Mouse (Mus musculus) limb, embryonic 10.5 days (tissue): ENCODE data around the gene Acaca. TPM values are rescaled to one million over a fixed set of nuclear protein-coding genes. Genes with fewer than 3 reads are reported as not detected.

Source experiments
- DNase-seq: peaks from one replicate; pipeline ENCODE4 v3.0.0-alpha.2; 2017; ENCODE audit warnings: low spot score
- H3K27ac ChIP-seq: fragments of 300-500 bp; sonication (generic); 2 replicates; pipeline ENCODE4 v1.5.1; 2016; ENCODE audit warnings: mild to moderate bottlenecking
- H3K27me3 ChIP-seq: fragments of 300-500 bp; sonication (generic); 2 replicates; pipeline ENCODE4 v1.6.1; 2016; ENCODE audit warnings: low read depth, mild to moderate bottlenecking; ENCODE audit not compliant: poor library complexity, severe bottlenecking
- H3K36me3 ChIP-seq: fragments of 300-500 bp; sonication (generic); 2 replicates; pipeline ENCODE4 v1.6.1; 2016; ENCODE audit warnings: mild to moderate bottlenecking, moderate library complexity
- H3K4me1 ChIP-seq: fragments of 300-500 bp; sonication (generic); 2 replicates; pipeline ENCODE4 v1.6.1; 2016
- H3K4me3 ChIP-seq: fragments of 300-500 bp; sonication (generic); 2 replicates; pipeline ENCODE4 v1.5.1; 2016; ENCODE audit warnings: mild to moderate bottlenecking, moderate library complexity
- H3K9me3 ChIP-seq: fragments of 300-500 bp; sonication (generic); replicated peaks from 2 replicates; pipeline ENCODE4 v1.6.1; 2016; ENCODE audit warnings: mild to moderate bottlenecking
- WGBS: fragments of 180-500 bp; shearing (Covaris S2); methylation state at CpG from one replicate; pipeline ENCODE4 v1.1.7; 2016; 5-methylcytosine and 5-hydroxymethylcytosine counted together
- polyA plus RNA-seq: library from polyadenylated mRNA; unstranded; fragments of >200 nt; fragmentation: Nextera tagmentation; extraction: Ambion mirVana; gene quantifications from 2 replicates; pipeline ENCODE4 v1.2.1, GENCODE M21; 2016

Acaca gene
- polyA plus RNA-seq, 1 experiment from 2014 or later: 22.8 TPM

GRCm38 (mm10) chr11:84167046-84167526 lies 37.6 kb downstream of the Acaca start, which contains the start of gene Gm11437:
Gene Gm11437, minus strand, starts transcription at chr11:84167476.
- 88% methylated on average over 5 of the region's 5 CpGs for WGBS
- Histone ChIP-seq H3K4me3 (no peak within 1 kb of the TSS), H3K9me3 (no peaks in the 10 kb centered on the region), H3K27me3 (no peaks in the 10 kb centered on the region), H3K27ac (no peak within 1 kb of the TSS), H3K36me3 (no peaks in the 10 kb centered on the region), H3K4me1 (no peaks in the 10 kb centered on the region)
- DNase-seq: no peak

- Histone ChIP-seq H3K36me3 (no peaks in the 10 kb centered on the region), H3K27ac (no peak overlapping the region), H3K27me3 (no peaks in the 10 kb centered on the region), H3K4me3 (no peak overlapping the region), H3K9me3 (no peaks in the 10 kb centered on the region), H3K4me1 (peaks cover 3% of the 10 kb centered on the region; the same call in 1 of the 2 replicates)
- DNase-seq: no peak
- WGBS: 42% methylated on average over 7 of the region's 7 CpGs
These were observed 39.3 kb downstream of the Acaca start for GRCm38 (mm10) chr11:84168701-84169288.

DNA sequence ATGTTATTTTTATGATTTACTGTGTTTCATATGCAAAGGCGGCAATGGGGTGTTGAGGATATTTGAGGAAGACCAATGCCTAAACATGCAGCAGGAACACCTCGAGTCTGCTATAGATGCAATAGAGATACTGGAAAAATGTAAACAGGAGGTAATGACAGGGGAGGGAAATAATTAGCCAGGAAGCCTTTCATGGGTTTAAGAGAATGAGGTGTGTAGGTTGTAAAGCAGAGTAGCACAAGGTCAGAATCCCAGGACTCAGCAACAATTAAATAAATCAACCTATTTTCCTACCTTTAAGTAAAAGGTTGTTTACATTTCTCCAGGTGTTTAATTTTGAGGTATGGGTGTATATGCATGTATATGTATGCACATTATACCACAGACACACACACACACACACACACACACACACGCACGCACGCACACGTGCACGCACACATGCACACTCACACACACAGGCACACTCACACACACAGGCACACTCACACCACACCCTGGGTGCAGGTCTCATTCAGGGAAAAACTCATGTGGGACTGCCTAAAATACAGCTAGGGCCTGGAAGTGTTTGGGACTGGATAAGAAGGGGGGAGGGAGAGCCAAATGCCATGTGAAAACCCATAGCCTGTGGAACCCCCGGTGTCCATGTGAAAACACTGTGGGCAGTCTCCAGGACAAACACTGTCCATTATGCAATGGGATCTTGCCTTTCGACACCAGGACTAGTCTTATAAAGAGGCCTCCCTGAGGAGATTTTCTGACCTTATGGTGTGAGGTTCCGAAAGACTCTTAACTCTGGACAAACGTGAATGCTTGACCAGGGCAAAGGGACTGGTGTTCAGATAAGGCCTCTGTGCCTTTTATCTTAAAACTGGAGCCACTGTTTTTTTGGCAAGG lies 43.3 kb downstream of the Acaca start:
- Histone ChIP-seq H3K4me1 (peaks cover 3% of the 10 kb centered on the region; the same call in 1 of the 2 replicates), H3K27me3 (no peaks in the 10 kb centered on the region), H3K4me3 (no peak overlapping the region), H3K36me3 (no peaks in the 10 kb centered on the region), H3K27ac (no peak overlapping the region), H3K9me3 (no peaks in the 10 kb centered on the region)
- DNase-seq: no peak
- 72% methylated on average over 11 of the region's 11 CpGs for WGBS

DNA sequence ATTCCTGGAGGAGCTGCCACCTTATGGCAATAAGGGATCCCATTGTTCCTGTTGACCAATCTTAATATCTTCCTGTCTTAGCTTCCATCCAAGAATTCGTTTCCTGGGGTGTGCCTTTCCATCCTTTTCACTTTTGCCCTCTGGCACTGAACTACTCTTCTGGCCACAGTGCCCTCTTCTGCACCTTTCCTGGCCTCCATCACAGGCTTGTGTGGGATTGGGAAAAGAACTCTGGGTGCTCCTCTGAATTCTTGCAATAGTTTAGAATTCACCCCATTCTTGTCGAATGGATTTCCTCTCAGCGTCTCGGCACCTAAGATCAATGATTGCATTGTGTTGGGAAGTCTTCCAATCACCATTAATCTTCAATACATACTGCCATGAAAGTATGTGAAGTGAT lies 49.1 kb downstream of the Acaca start:
- peak overlapping the region; percentile 74 for H3K4me3 ChIP-seq
- H3K9me3 ChIP-seq: no peaks in the 10 kb centered on the region
- H3K27ac ChIP-seq: peak overlapping the region; percentile 91; the same call in 1 of the 2 replicates
- H3K27me3 ChIP-seq: no peaks in the 10 kb centered on the region
- H3K36me3 ChIP-seq: peaks cover 6% of the 10 kb centered on the region; the same call in 1 of the 2 replicates
- WGBS: 48% methylated on average over 4 of the region's 4 CpGs
- peaks cover 21% of the 10 kb centered on the region for H3K4me1 ChIP-seq
- no peak for DNase-seq

DNA sequence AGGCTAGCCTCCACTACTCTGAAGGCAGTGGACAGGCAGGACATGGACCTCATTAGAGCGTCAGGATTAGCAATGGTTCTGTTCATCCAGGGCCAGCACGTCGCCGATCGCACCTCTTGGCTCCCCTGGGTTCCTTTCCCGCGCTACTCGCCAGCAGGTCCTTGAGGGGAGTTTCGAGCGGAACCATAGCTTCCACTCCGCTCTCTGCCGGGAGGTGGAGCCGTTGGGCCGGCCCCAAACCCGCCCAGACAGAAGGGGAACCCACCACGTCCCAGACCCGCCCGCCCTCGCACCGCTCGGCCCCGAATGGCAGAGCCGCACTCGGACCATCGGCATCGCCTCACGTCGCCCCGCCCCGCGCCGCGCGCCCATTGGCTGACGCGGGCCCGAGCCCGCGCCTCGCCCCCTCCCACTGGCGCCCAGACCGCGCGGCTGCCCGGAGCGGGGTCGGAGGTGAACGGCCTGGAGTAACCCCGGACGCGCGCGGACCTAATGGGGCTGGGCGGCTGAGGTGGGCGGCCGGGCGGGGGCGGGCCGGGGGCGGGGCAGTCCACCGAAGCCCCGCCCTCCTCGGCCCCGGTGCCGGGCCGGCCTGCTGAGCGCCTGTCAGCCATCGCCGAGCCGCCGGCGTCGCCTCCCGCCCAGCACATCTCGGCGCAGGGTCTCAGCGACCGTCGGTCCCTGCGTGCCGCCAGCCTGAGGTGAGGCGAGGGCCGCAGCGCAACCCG lies 49.9 kb downstream of the Acaca start:
- Histone ChIP-seq H3K9me3 (no peaks in the 10 kb centered on the region), H3K4me3 (peak overlapping the region; percentile 74), H3K27ac (peak overlapping the region; percentile 91), H3K36me3 (peaks cover 6% of the 10 kb centered on the region; the same call in 1 of the 2 replicates), H3K27me3 (no peaks in the 10 kb centered on the region), H3K4me1 (peaks cover 21% of the 10 kb centered on the region)
- DNase-seq: peak; percentile 97
- under 1% methylated on average over 85 of the region's 85 CpGs for WGBS

GRCm38 (mm10) chr11:84179954-84180598 lies 50.6 kb downstream of the Acaca start:
- Histone ChIP-seq H3K4me1 (peaks cover 21% of the 10 kb centered on the region), H3K27ac (peak overlapping the region; percentile 91), H3K4me3 (peak overlapping the region; percentile 74), H3K9me3 (no peaks in the 10 kb centered on the region), H3K27me3 (no peaks in the 10 kb centered on the region), H3K36me3 (peaks cover 6% of the 10 kb centered on the region; the same call in 1 of the 2 replicates)
- under 1% methylated on average over 44 of the region's 44 CpGs for WGBS
- peak; percentile 86 for DNase-seq

DNA sequence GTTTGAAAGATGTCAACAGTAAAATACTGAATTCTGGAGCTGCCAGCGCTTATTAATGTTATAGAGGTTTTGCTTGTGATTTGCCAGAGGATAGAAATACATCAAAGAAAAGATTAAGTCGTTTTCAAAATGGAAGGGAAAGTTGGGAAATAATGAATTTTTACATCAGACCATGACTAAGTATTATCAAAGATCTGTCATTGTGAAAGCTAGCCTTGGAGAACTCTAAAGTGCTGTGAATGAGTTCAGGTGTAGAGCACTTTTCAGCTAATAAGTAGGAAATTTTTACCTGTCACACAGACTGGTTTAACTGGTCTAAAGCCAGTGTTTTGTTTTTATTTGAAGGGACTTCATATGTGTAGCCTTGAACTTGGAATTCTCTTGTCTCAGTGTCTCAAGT lies 51.8 kb downstream of the Acaca start:
- Histone ChIP-seq H3K4me1 (peaks cover 21% of the 10 kb centered on the region), H3K36me3 (peaks cover 6% of the 10 kb centered on the region; the same call in 1 of the 2 replicates), H3K4me3 (peak overlapping the region; percentile 74), H3K9me3 (no peaks in the 10 kb centered on the region), H3K27ac (no peak overlapping the region), H3K27me3 (no peaks in the 10 kb centered on the region)
- WGBS: 81% methylated on average over 2 of the region's 2 CpGs
- DNase-seq: no peak

GRCm38 (mm10) chr11:84188530-84188929 lies 59.1 kb downstream of the Acaca start:
- H3K4me3 ChIP-seq: no peak overlapping the region
- H3K27me3 ChIP-seq: no peaks in the 10 kb centered on the region
- H3K27ac ChIP-seq: no peak overlapping the region
- DNase-seq: no peak
- peaks cover 15% of the 10 kb centered on the region for H3K4me1 ChIP-seq
- 90% methylated on average over 3 of the region's 3 CpGs for WGBS
- H3K9me3 ChIP-seq: no peaks in the 10 kb centered on the region
- no peaks in the 10 kb centered on the region for H3K36me3 ChIP-seq

DNA sequence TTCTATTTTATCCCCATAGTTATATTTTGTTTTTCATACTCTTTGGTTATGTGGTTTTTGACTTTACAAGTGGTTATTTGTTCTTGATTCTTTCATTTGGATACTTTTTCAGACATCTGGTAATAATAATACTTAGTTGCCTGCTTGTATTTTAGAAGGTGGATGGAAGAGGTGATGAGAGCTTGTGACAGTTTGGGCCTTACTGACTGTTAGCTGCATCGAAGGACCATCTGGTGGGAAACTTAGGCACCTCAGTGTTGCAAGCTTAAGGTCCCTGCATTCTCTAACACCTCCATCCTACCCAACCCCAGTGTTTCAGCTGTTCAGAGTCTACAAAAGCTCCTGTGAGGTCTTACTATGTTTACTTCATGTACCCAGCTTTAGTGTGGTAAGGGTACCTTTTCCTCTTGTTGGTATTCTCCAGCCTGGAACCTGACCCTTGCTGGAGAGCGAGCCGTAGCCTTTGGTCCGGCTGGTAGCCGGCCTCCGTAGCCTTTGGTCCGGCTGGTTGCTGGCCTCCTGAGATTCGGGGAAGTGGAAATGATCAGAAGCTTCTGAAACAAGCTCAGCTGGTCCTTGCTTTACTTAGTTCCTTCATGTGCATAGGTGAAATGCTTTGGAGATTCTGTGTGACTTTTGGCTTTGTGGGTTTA lies 61.2 kb downstream of the Acaca start:
- WGBS: 81% methylated on average over 8 of the region's 8 CpGs
- no peaks in the 10 kb centered on the region for H3K27me3 ChIP-seq
- H3K36me3 ChIP-seq: peaks cover 5% of the 10 kb centered on the region
- H3K9me3 ChIP-seq: no peaks in the 10 kb centered on the region
- peaks cover 15% of the 10 kb centered on the region for H3K4me1 ChIP-seq
- no peak overlapping the region for H3K4me3 ChIP-seq
- H3K27ac ChIP-seq: no peak overlapping the region
- DNase-seq: no peak

GRCm38 (mm10) chr11:84193249-84193648 lies 63.8 kb downstream of the Acaca start:
- Histone ChIP-seq H3K27me3 (no peaks in the 10 kb centered on the region), H3K4me3 (no peak overlapping the region), H3K27ac (no peak overlapping the region), H3K36me3 (peaks cover 20% of the 10 kb centered on the region), H3K4me1 (peaks cover 15% of the 10 kb centered on the region), H3K9me3 (no peaks in the 10 kb centered on the region)
- no peak for DNase-seq
- WGBS: 82% methylated on average over 10 of the region's 10 CpGs

- WGBS: 95% methylated on average over 3 of the region's 3 CpGs
- Histone ChIP-seq H3K4me3 (no peak overlapping the region), H3K9me3 (no peaks in the 10 kb centered on the region), H3K27ac (no peak overlapping the region), H3K36me3 (peaks cover 23% of the 10 kb centered on the region), H3K27me3 (no peaks in the 10 kb centered on the region), H3K4me1 (peaks cover 15% of the 10 kb centered on the region)
- no peak for DNase-seq
These were observed 65.3 kb downstream of the Acaca start for GRCm38 (mm10) chr11:84194751-84195150.
